Mouse (Mus musculus) brain, embryonic 14.5 days (tissue): Measurements from ENCODE around the gene Arhgef1.
A peak's percentile ranks its signal among the peaks of the same experiment; 100 is the strongest.

Source experiments
- CTCF ChIP-seq: fragments of 200-500 bp; IDR thresholded peaks from 2 replicates; pipeline ENCODE4 v1.5.1; 2012; ENCODE audit warnings: inconsistent platforms, mild to moderate bottlenecking, moderate library complexity, borderline replicate concordance; ENCODE audit not compliant: insufficient read depth, insufficient read length; ENCODE audit errors: extremely low read depth
- POLR2A ChIP-seq: fragments of 200-500 bp; IDR thresholded peaks from 2 replicates; pipeline ENCODE4 v1.6.1; 2012; ENCODE audit warnings: mild to moderate bottlenecking, inconsistent platforms, borderline replicate concordance; ENCODE audit not compliant: poor library complexity, insufficient read depth, insufficient read length, severe bottlenecking; ENCODE audit errors: extremely low read depth

DNA sequence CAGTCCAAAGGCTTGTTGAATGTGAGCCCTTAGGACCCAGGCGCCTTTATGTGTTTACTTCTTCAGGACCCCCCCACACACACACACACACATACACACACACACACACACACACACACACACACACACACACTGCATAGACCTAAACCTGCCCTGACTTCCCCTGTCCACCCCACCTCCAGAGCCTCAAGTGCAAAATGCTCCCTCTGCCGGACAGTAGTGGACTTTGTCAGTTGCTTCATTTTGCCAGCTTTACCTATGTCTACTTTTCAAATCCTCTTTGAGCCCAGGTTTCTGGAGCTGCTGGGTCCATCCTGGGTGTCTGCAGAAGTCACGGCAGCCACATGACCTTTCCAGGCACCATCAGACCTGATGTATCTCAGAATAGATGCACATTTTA is 2.2 kb downstream of the Arhgef1 start:
- TF ChIP-seq POLR2A: no peak
- peak; percentile 75 for TF ChIP-seq CTCF
